Mouse (Mus musculus): ENCODE measurements at regions not wholly inside any gene's neighbourhood (a gene's known extent, or its start where the extent isn't known, plus 50 kb on each side); places are given as distances from the start of the nearest gene placed in this dataset.

DNA sequence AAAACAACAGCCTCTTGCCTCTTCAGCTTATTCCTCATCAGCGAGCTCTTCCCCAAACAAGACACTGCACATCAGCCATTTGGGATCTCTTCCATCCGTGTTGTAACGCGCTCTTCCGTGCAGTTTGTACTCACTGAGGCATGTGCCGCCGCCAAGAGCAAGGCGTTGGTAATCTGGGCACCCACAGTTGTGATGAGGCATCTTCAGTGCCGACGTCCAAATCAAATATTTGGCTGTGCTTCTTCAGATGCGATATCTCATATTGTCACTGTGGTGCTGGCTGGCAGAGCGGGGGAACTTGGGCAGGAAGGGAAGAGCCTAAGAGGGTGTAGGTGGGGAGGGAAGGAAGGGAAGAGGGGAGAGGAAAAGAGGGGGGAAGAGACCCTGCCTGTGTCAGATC, 439.2 kb downstream of the Tmem182 start:
- no peak for DNase-seq (ENCODE audit: low read depth, low spot score)

DNA sequence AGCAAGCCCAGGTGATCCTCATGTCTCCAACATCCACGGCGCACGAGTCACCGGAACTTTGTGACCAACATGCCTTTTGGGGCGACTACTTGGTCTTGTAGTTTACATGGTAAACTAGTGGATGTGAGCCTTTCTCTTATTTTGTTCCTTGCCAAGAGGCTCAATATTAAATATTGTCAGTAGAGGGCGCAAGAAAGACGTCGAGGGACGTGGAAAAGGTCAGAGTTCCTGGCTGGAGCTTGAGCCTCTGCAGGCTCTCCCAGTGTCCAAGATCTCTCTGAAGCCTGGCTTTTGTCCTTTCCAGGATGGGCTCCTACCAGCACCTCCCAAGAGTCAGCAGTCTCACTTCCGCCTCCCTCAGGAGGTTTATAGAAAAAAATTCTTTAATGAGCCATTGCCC, 458.8 kb downstream of the Tmem182 start:
- peak; percentile 21 for DNase-seq (ENCODE audit: low read depth, low spot score)

DNA sequence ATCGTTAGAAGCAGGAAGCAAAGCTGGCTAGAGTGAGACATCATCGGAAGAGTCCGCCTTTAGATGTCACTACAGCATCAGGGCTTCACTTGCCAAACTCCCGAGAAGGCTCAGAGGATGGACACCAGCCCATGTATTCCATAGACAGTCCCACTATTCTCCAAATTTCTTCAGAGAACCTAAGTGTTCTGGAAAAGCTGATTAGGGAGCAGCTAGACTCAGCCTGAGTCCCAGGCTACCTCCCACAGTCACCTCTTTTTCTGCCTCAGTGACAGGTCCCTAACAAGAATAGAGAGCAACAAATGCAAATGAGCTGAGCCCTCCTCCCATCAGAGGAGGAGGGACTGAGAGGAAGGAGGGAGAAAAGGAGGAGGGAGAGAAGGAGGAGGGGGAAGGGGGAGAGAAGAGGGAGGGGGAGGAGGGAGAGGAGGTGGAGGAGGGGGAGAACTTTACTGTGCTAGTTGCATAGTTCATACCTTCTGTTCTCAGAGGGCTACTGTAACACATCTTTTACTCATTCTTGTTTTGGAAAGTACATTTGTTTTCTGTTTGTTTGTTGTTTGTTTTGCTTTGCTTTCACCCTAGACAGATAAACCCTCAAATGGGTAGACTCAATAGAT, 465.8 kb downstream of the Tmem182 start:
- no peak for DNase-seq (ENCODE audit: low read depth, low spot score)

DNA sequence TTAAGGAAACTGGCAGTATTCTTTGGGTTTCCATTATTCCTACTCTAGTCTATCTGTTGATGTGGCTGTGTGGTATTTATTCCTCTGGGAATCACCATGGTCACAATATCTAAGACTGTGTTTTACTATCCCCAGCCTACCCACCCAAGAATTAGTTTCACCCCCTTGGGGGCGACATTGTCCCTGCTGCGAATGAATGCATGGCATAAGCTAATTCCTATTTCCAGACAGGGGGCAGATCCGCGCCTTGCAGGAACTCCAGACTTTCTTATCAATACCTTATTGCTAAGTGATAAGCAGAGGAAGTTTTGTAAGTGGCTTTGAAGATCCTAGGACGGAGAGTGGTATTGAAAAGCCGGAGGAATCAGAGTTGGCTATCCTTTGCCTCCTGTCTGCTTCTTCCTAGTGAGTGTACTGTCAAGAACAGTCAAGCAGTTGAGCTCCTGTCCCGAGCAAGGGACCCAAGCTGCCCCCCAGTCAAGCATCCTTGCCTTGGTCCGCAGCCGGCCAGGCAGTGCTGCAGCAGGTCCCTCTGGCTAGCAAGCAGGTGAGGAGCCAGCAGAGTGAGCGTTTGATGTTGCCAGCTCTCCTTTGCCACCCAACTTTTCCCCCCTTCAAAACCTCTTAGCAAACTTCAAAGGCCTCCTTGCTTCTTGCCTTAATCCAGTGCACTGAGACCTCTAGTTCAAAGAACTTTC, 469.3 kb downstream of the Tmem182 start:
- no peak for DNase-seq (ENCODE audit: low read depth, low spot score)

DNA sequence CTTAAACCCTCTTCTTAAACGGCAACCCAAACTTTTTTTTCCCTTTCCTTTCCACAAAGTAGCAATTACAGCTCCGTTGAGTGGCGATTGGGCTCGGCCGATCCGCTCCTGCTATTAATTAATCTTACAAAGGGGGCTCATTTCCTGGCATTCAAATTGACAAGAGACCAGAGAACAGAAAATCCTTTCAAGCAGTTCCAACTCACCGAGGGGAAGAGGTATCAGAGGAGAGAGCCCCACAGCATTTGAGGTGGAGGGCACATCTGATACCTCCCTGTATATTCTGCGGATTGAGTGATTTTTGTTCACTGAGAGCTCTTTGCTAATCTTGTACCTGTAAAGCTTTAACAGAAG, 469.8 kb downstream of the Tmem182 start:
- DNase-seq (ENCODE audit: low read depth, low spot score), result no peak

DNA sequence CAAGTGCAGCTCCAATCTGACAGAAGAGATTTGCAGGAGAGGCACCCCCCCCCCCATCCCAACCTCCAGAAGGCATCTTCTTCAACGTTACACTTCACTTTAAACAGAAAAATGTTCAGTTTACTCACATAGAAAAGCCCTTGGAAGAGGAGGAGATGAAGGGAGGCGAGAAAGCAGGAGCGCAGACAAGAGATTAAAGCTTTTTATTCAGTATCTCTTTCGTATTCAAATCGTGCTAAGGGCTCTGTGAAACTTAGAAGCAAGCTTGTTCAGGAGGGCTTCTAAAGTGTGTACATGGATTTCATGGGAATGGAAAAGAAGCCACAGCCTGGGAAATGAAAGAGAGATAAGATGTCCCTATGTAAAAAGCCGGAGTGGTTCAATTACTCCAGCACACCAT, 470.2 kb downstream of the Tmem182 start:
- no peak for DNase-seq (ENCODE audit: low read depth, low spot score)

DNA sequence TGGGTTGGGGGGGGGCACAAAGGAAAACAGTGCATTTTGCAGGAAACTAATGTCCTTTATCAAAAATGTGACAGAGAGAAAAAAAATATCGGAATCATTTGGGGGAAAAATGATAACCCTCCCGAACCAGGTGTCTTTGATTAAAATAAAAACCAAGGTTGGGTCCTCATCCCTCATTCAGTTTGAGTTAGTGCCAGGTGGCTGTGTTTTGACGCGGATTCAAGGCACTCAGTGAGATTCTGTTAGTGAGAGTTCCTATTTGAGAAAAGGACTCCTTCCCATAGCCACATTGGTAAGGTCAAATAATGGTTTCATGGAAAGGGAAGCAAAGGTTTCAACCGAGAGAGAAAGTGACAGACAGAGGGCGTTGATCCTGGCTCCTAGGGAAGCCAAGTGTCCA, 470.9 kb downstream of the Tmem182 start:
- DNase-seq (ENCODE audit: low read depth, low spot score), result no peak

DNA sequence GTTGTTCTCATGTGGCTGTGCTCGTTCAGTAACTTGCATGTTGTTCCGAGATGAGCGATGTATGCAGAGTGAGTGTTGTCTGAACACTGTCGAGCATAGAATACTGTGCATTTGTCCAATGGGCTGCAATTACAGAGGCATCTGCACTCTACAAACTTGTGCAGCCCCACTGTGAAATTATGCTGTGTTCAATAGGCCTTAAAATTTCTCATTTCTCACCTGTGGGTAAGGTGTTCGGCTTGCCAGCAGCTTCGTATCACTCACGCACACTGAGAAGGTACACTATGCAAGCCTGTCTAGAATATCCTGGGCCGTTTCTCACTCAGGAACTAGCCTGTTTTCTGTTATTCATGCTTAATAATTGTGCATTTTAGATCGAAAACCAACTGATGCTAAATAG, 479.8 kb downstream of the Tmem182 start:
- DNase-seq (ENCODE audit: low read depth, low spot score), result no peak

DNA sequence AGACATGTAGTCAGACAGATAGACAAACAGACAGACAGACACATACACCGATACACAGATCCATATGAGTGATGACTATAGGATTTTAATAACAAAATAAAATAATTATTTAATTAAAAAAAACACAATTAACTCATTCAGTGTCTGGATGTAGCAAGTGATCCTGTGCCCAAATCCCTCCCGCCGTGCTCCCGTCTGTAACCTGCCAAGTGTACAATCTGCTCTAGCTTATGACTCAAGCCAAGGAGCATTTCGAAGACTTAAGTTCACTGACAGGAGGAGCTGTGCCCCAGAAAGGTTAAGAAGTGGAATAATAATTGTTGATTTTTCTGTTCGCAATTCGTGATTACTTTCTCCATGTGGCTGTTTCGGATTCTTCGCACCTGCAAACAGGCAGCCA, 480.8 kb downstream of the Tmem182 start:
- DNase-seq (ENCODE audit: low read depth, low spot score), result no peak

DNA sequence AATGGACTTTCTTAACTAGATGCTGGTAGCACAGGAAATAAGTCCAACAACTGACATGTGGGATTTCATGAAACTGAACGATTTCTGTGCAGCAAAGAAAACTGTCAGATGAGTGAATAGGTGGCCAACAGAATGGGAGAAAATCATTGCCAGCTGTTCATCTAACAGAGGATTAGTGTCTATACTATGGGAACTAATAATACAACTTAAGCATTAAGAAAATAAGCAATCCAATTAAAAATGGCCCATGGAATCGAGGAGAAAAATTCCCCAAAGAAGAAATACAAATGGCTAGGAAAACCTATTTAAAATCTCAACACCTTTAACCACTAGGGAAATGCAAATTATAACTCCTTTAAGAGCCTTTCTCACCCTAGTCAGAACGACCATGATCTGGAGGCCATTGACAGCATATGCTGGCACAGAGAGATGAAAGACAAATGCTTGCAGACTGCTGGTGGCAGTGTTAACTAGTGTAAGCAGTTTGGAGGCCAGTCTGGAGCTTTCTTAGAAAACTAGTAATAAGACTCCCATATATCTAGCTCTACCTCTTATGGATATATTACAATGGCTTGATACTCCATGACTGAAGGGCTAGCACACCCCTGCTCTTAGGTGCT, 521.6 kb downstream of the Tmem182 start:
- DNase-seq (ENCODE audit: low read depth, low spot score), result no peak

DNA sequence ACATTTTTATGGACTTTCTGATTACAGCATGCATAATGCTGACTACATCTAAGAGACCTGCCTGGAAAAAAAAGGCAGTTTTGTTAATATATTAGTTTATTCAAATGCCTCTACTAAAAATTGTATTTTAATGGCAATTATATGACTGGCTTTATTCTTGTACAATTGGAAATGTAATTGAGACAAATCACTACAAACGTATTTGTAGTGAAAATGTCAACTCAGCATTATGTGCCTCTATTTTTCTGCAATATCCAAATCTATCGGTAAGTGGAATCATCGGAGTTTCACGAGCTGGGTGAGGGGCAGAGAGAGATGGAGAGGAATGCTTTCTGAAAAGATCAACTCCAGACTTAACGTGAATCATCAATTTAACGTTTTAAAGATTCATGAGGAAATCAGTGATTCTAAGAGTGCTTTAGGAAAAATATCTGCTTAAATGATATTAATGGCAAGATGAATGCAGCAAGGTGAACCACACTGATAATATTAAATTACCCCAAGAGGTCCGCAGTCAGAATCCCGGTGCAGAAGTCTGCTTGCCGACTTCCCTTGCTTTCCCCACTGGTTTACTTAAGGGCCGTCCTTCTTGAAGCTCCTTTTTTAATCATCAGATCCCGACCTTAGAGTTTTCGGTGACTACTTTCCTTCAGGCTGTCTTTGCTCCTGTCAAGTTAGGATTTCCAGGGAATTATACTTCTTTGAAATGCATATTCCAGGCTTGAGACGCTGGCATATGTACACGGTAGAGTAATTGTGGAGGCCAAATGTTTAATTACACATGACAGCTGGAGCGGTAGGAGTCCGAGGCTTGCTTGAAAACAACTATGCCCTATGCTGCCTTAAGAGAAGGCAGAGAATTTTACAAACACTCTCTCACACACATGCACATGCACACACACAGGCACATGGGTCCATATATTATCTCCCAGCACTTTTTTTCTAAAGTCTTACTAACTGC, 544.7 kb downstream of the Tmem182 start:
- DNase-seq (ENCODE audit: low read depth, low spot score), result no peak

DNA sequence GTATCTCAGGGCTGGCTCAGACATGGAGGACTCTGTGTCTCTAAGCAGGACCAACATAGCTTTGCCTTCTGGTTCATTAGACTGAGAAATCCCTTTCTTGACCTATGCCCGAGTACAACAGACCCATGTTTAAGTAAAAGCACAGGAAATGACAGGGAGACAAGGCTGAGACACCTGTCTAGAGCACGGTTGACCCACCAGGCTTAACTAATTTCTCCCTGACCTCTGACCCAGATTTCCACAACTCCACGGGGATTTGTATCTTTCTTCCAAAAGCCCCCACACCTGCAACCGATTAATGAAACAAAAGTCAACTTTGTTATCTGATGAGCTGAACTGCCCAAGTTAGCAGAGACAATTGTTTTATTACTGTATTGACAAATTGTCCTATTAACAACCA, 553.7 kb downstream of the Tmem182 start:
- no peak for DNase-seq (ENCODE audit: low read depth, low spot score)

DNA sequence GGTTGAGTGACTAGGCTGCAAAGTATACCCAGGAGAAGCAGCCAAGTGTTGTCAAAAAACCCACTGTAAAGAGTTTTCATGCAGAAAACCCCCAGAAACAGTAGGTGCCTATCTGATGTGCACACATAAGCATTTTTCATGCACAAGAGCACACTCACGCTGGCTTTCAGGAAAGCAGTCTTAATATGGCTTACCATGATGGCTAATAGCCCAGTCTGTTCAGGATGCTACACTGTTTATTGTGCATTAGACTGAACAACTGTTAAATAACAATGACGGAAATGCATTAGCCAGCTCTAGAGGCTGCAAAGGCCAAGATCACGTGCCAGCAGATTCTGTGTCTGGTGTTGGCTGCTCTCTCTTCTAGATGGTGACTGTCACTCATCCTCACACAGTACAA, 556.1 kb downstream of the Tmem182 start:
- no peak for DNase-seq (ENCODE audit: low read depth, low spot score)

DNA sequence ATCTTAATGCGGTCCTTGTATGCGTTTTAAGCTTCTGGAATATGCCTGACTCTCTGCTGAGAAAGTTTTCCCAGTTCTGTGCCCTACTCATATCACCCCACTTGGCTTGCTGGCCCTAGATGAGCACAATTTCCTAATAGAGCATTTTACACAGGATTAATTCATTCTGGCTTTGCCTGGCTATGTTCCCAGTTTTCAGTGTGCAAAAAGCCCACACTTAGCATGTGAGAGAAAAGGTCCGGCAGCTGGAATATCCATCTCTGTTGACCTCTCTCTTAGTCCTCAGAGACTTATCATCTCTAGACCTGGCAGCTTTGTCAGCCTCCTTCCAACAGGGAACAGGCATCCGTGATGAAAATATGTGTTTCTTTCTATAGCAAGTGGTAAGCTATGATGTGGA, 574.6 kb downstream of the Tmem182 start:
- no peak for DNase-seq (ENCODE audit: low read depth, low spot score)

DNA sequence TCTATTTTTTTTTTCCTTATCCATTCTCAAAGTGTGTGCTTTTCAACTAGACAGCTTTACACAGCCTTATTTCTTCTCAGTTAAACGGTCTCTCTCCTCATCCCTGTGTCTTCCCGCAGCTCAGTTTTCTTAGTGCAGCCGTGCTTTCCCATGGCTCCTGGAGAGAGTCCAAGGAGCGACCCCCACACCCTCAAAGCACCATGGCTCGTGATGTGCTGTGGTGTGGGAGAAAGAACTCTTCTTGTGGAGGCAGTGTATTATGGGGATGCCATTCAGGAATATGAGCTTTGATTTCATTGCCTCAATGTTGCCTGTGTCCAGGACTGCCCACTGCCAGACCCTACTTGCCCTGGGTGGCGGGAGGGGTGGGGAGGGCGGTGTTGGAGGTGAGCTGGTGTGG, 576.1 kb downstream of the Tmem182 start:
- no peak for DNase-seq (ENCODE audit: low read depth, low spot score)

DNA sequence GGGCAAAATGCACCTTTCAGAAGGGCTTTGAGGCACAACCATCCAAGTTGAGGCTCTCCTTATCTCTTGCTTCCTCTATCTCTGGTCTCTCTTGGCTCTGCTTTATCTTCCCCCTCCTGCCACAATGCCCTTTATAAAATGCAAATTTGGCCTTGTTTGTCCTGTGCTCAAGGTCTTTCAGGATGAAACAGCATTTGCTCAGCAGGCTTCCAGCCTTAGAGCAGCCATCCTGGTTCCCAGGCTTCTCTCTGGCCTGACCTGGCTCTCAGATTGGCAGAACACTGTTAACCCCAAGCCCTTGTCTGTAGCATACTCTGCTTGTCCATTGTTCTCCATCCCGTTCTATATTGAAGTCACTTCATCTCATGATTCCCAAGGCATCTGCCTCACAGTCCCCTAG, 579.3 kb downstream of the Tmem182 start:
- no peak for DNase-seq (ENCODE audit: low read depth, low spot score)

DNA sequence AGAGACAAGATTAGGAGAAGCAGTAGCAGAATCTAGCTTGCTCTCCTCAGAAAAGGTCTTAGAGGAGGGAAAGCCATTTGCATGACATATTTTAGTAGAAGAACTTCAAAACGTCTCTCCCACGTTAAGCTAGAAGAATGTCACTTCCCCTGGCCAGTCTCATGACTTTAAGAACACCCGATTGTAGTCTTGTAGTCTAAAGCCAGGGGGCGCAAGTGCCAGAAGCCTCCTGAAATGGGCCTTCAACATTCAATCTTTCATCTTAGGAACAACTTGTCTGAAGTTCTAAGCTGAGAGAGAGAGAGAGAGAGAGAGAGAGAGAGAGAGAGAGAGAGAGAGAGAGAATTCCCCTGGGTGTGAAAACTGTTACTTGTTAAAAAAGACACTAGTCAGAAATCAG, 581.0 kb downstream of the Tmem182 start:
- no peak for DNase-seq (ENCODE audit: low read depth, low spot score)

DNA sequence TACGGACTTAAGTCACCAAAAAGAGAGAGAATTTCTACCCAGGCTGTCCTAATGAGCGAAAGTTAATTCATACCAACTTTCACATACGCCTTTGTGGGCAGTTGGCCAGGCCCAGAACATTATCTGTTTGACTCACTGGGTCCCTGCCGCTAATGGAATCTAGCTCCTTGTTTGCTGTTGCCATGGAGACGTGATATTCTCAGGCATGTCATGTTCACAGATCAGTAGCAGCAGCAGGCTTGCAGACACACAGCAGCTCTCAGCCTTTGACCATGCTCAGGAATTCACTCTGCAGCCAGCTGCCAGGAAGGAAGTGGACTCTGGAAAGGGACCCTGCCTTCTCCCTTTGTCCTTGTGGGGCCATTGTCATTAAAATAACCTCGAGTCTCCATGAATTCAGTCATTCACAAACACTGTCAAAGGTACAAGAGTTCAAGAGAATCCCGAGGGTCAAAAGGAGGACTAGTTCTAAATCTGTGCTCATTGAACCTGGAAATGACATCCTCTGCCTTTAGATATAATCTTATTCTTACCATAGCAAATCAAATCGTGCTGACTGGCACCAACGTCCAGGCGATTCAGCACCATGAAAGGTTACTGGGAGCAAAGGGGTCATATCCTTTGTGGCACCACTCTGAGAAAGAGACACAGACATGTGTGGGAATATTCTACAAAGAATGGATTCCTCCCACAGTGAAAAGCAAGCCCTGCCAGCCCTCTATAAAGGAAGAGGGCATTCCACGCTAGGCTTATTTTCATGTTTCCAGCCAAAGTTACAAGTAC, 584.9 kb downstream of the Tmem182 start:
- DNase-seq (ENCODE audit: low read depth, low spot score), result peak; percentile 31

DNA sequence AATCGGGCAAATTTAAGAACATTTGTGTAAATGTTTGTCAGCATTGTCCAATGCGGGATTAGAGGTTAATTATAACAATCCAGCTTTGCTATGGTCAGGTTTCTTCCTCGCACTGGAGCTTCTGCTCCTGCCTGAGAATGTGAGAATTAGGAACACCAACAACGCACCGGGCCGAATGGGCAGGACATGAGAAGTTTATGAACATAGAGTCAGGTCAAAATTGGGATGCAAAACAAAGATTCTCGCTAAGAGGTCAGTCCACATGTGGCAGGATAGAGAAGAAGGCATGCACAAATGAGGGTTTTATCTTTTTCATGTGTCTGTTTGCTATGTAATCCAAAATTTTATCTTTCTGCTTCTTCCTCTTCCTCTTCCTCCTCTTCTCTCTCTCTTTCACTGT, 585.7 kb downstream of the Tmem182 start:
- no peak for DNase-seq (ENCODE audit: low read depth, low spot score)

DNA sequence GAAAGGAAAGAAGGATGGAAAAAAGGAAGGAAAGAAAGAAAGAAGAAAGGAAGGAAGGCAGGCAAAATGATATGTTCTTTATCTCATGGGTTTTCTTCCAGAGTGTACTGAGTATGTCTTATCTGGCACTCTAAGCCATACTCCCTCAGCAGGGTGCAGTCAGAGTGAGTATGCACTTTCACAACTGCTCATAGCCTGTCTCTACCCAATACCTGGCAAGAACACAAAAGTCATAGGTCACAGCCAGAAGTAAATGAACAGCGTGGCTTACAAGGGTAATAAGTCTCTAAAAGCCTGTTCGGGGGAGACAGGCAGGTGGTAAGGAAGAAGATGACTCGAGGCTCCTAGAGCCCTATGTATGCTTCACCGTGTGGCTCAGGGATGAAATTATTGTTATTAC, 587.9 kb downstream of the Tmem182 start:
- no peak for DNase-seq (ENCODE audit: low read depth, low spot score)

DNA sequence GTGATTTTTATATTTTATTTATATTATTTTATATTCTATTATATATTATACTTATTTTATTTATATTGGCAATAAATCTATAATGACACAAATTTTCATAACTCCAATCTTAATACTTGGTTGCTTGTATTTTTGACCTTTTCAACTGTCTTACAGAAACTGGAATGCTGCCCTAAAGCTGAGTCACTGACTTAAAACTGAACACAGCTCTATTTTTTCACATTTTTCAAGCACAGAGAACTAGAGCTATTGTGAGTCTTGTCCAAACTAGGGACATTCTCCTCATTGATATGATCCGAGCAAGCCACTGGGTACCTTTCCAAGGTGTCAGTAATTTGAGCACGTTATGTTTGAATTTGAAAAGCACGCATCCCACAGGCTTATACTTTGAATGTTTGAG, 589.7 kb downstream of the Tmem182 start:
- DNase-seq (ENCODE audit: low read depth, low spot score), result no peak

DNA sequence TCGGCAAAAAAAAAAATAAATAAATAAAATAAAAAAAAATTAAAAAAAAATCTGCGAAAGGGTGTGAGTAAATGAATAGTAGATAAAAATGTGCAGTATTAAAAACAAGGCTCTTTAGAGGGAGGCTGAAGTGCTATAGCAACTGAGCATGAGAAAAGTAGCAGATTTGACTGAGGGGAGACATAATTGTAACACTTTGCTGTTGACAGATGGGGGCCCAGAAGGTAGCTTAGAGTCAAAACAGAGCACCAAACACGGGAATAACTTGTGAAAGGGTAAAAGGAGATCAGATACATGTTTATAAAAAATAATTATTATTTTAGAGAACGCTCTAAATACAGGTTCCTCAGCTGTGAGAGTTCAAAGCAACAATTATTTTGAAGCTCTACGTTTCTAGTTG, 605.1 kb downstream of the Tmem182 start:
- DNase-seq (ENCODE audit: low read depth, low spot score), result no peak

Measured in retina, postnatal 7 days (tissue).